Mouse (Mus musculus) layer of hippocampus, postnatal 36 days (tissue): ENCODE results near the gene Zfp316. TPM values are rescaled to one million over a fixed set of nuclear protein-coding genes. Genes with fewer than 3 reads are reported as not detected.

ENCODE experiments used
- DNase-seq, 2 experiments: peaks; one replicate each; pipeline ENCODE4 v3.0.0; 2022
- total RNA-seq, 2 experiments: library from RNA; stranded (reverse); gene quantifications; 2 replicates each; pipeline ENCODE4 v1.2.3; 2021

Zfp316 gene
- total RNA-seq, 2 experiments from 2014 or later, result 21.4 to 22.3 TPM

DNA sequence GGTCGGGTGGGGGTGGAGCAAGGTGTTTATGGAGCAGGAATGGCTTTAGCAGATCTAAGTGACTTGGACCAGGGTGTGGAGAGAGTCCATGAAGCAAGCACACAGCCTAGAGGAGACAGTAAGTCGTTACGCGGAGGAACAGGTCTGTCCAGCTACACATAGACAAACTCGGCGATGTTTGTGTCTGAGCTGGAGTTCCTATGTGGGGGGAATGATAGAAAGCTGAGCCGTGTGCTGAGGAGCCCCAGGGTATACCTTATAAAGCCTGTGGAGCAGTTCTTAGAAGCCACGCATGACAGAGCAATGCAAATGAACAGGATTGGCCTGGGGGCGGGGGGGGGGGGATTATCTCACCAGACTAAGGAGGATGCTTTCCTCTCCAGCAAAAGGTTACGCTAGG, 9.4 kb upstream of the Zfp316 start:
- no peak for DNase-seq

- no peak for DNase-seq
Measured at GRCm38 (mm10) chr5:143275761-143276160, 5.9 kb upstream of the Zfp316 start.

- DNase-seq, result no peak
Measured at GRCm38 (mm10) chr5:143272540-143273330, 2.9 kb upstream of the Zfp316 start.

- no peak for DNase-seq
Measured at GRCm38 (mm10) chr5:143272108-143272507, 2.3 kb upstream of the Zfp316 start.

- no peak for DNase-seq
Measured at GRCm38 (mm10) chr5:143271642-143272041, 1.8 kb upstream of the Zfp316 start.

DNA sequence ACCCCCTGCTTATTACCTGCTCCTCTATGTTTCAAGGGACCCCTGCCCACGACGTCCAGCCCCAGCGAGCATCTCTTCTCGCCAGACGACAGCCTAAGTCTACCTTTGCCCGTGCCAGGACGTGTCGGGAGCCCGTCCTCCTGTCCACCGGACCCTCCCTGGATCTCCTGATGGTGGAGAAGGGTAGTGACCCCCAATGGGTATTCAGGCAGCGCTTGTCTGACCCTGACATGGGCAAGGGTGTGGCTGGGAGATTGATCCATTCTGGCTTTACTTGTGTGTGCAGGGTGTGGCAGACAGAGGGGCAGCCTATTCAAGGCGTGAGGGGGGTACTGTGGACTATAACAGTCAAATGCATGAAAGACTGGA, 313 bp upstream of the Zfp316 start:
- DNase-seq, result no peak

DNA sequence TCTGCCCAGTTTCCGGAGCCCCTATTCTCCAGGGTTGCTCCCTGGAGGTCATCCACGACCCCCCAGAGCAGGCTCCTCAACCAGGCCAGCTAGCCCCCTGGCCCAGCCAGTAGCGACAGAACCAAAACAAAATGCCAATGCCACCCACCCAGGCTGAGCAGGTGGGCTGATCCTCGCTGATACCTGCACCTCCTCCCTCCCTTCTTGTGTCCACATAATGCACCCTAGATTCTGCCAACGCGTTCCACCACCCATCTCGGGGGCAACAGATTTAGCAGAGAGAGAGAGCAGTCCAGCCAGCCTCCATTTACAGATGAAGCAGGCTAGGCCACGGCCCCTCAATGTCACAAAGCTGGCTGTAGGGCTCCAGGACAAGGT, 848 bp downstream of the Zfp316 start:
- DNase-seq, result no peak

DNA sequence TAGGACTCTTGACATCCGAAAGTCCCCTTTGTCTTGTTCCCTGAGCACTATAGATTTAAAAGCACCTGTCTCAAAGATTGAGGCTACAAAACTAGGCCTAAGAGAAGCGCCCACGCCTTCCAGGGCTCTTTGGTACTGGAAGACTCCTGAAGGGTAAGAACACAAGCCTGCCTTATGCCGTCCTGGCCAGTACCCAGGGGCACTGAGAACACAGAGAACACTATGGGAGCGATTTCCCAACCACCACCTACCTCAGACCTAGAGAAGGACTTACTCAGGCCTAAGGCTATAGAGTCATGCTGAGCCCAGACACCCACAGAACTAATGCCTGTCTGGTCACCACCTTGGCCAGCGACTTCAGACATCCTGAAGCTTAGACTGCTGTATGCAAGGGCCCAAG, 3.0 kb downstream of the Zfp316 start:
- DNase-seq, result no peak

DNA sequence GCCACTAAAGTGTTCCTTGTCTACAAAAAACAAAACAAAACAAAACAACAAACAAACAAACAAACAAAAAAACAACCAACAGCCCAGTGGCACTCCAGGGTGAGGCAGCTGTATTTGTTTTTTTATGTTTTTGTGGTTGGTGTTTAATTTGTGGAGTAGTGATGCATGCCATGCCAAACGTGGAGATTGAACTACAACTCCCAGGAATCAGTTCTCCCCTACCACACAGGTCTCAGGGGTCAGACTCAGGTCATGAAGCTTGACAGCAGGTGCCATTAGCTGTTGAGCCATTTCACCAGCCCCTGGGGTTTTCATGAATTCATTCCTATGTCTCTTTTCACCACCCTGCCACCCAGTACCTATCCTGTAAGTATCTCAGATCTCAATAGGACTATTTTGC, 4.4 kb downstream of the Zfp316 start:
- DNase-seq, result no peak

GRCm38 (mm10) chr5:143264689-143265088, 5.1 kb downstream of the Zfp316 start:
- no peak for DNase-seq

- no peak for DNase-seq
Measured at GRCm38 (mm10) chr5:143261636-143262035, 8.2 kb downstream of the Zfp316 start.

DNA sequence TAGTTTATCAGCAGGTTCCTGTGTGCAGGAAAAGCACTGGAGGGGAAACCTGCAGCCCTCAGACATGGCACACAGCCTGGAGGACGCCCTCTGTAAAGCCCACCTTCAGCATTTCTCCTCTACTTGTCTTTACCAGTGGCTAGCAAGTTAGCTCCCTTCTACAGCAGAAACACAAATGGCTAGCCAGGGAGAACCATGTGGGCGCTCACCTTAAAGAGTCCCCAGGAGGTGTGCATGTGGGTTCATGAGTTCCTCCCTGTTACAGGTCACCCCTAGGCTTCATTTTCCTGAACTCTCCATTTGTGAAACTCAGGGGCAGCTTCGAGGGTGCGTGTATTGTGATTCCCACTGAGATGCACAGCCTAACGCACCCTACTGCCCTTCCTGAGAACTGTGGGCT, 14.0 kb downstream of the Zfp316 start:
- no peak for DNase-seq

DNA sequence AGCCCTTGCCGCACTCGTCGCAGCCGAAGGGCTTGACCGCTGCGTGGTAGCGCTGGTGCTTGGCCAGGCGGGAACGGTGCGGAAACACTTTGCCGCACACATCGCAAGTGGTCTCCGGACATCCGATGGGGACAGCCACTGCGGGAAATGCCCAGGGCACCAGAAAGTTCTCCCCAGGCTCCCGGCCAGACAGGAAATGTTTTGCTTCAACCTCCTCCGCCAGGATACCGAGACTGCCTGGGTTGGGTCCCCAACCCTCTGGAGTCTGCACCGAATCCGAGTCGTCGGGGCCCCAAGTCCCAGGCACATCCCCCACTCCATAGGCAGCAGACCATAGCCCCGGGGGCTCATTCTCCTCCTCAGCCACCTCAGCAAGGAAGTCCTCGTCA, 14.7 kb downstream of the Zfp316 start:
- DNase-seq, result no peak

DNA sequence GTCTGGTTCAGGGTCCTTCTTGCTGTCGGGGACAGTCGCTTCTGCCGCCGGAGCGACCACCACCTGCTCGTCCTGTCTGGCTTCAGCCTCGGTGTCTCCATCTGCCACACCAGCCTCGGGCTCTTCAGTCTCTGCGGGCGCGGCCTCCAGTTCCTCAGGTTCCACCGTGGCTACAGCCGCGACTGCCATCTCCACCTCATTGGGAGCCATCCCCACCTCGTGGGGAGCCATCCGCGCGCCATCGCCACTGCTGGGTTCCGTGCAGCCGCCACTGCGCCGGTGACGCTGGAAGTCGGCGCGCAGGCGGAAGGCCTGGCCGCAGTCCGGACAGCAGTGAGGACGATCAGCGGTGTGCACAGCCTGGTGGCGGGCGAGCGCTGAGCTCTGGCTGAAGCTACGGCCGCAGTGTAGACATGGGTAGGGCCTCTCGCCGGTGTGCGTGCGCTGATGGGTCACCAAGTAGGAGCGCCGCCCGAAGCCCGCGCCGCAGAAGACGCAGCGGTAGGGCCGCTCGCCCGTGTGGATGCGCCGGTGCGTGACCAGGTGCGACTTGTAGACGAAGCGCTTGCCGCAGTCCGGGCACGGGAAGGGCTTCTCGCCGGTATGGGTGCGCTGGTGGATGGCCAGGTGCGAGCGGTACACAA, 15.2 kb downstream of the Zfp316 start:
- no peak for DNase-seq

DNA sequence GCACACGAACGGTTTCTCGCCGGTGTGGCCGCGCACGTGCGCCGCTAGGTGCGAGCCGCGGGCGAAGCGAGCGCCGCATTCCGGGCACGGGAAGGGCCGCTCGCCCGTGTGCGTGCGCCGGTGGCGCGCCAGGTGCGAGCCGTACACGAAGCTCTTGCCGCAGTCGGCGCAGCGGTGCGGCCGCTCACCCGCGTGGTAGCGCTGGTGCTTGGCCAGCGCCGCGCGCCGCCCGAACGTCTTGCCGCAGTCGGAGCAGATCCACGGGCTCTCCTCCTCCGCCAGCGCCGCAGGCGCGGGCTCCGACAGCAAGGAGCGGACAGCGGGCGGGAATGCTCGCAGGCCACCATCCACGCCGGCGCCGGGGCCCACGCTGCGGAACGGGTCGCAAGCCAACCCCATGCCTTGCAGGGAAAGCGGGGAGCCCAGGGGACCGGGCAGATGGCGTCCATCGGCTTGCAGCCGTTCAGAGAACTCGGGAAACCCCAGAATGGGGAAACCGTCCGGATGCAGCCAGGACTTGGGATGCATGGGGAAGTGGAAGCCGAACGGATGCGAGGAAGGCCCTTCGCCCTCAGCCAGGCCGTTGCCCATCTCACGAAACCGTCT, 15.8 kb downstream of the Zfp316 start:
- no peak for DNase-seq

DNA sequence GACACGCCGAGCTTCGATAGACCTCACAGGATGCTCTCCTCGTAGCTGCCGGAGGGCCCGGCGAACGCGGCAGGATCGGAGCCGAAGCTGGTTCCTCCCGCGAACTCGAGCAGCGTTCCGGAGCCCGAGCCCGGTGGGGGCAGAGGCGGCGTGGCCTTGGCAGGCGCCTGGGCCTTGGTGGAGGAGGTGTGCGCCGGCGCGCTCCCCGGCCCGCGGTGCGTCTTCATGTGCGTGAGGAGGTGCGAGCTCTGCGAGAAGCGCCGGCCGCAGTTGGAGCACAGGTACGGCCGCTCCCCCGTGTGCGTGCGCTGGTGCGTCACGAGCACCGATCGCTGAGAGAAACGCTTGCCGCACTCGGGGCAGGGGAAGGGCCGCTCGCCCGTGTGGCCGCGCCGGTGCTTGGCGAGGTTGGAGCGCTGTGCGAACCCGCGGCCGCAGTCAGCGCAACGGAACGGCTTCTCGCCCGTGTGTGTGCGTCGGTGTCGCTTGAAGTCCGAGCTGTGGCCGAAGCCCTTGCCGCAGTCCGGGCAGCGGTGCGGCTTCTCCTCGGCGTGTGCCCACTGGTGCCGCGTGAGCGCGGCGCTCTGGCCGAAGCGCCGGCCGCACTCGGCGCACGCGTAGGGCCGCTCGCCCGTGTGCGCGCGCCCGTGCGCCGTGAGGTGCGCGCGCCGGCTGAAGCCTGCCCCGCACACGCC, 16.5 kb downstream of the Zfp316 start:
- no peak for DNase-seq

- no peak for DNase-seq
Measured at GRCm38 (mm10) chr5:143252791-143253185, 17.0 kb downstream of the Zfp316 start.

GRCm38 (mm10) chr5:143252039-143252438, 17.8 kb downstream of the Zfp316 start:
- DNase-seq, result no peak

DNA sequence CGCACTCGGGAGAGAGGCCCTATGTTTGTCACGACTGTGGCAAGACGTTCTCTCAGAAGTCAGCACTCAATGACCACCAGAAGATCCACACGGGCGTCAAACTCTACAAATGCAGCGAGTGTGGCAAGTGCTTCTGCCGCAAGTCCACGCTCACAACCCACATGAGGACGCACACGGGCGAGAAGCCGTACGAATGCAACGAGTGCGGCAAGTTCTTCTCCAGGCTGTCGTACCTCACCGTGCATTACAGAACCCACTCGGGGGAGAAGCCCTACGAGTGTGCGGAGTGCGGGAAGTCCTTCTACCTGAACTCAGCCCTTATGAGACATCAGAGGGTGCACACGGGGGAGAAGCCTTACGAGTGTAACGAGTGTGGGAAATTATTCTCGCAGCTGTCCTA, 24.9 kb downstream of the Zfp316 start:
- DNase-seq, result no peak

DNA sequence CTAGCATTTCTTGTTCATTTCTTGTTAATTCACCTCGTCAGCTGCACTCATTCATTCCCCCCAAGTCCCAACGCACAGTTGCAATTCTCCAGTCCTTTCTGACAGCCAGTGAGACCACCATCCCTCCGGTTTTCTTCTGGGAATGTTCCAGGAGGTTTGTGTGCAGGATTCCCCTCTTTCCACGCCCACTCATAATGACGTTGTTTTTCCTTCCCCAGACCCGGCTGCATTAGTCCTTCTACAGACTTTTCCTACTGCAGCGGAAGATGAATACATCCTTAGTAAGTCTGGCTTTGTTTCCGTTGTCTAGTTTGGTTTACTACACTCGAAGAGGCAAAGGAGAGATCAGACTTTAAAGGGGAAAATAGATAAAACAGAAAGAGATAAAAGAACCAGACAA, 33.8 kb downstream of the Zfp316 start:
- DNase-seq, result no peak

GRCm38 (mm10) chr5:143235028-143235693, 34.7 kb downstream of the Zfp316 start, which contains the start of gene Zfp12:
TSS of gene Zfp12 (plus strand) at chr5:143235163.
- DNase-seq, result peak; percentile 96 to 97

DNA sequence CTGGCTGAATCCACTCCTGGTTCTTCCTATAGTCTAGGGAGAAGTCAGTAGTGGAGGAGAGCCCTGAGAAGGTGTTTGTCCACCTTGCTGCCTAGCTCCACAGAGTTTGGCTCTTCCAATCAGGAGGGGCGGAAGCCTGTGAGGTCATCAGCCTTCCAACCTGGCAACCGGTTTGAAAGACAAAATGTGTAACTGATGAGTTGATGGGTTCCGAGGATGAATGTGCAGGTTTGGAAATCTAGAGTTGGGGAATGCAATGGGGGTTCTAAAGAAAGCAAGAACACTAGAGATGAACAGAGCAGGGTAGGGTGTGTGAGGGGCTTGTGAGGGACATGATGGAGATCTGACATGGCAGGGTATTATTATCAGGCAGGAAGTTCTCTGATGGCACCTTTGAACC, 43.0 kb downstream of the Zfp316 start, which contains the start of gene Spdye4a:
Gene Spdye4a, minus strand, starts transcription at position 101 of the 400 bp plus-strand sequence.
- DNase-seq, result no peak

DNA sequence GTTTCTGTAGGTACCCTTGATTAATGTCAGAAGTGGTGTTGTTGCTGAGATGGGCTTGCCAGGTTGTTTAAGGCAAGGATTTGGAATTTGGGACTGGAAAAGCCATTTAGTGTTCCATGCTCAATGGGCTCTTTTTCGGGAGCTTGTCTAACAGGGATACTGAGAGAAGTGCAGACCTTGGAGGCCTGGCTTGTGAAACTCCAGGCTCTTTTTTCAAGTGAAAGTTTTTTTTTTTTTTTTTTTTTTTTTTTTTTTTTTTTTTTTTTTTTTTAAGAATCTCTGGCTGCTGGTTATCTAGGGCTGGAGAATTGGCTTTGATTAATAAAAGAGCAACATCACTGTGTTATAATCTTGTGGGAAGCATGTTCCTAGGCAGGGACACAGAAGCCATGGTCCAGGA, 47.5 kb downstream of the Zfp316 start:
- no peak for DNase-seq
